Mouse (Mus musculus): ENCODE results near the gene Gm17387.

DNA sequence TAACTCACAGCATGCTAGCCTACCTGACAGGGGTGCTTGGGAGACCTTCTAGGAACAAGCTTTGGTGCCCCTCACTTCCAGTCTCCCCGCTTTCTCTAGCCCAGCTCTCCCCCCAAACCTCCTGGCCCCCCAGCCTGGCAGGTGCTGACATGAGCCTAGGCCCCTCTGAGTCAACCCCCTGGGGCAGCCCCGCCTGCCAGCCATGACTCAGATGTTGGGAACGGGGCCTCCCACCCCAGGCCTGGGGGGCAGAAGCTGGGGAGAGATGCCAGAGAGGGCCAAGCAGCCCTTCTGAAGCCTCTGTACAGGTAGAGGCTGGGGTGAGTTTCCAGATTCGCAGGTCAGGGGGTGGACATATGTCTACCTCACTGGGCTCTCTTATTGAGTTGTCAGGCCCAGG lies 49.9 kb downstream of the Gm17387 start:
- TF ChIP-seq CTCF (IDR thresholded peaks at IDR 0.05; ENCODE audit: low read depth) (no peak), EP300 (IDR thresholded peaks at IDR 0.05; ENCODE audit: low read depth) (no peak)

Data from liver, postnatal 0 days (tissue).